Mouse (Mus musculus) mature B cell (primary cell): Measurements from ENCODE around the gene Mrm2.

Source experiments
- in situ Hi-C: fragments of 300-500 bp; cut with MboI; formaldehyde crosslinking; loops from 2 replicates; pipeline ENCODE4 v1.14.3; 2019

Mrm2 gene

DNA sequence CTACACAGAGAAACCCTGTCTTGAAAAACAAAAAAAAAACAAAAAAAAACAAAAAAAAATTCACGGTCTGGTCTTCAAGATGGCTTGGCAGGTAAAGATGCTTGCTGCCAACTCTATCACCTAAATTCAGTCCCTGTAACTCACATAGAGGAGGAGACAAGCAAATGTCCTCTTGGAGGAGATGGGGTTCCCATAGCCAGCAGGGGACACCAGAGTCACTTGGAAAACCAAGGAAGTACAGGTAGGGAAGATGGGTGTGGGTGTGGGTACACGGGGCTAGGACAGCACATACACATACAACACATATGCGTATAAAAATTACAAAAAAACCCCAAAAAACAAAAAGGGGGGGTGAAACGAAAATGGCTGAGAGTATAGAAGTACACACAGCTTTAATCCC is 11.2 kb upstream of the Mrm2 start:
- in situ Hi-C loops, result no loop called here

GRCm38 (mm10) chr5:140339836-140340235 is 8.1 kb upstream of the Mrm2 start:
- in situ Hi-C loops, result loop anchor here (5.0 kb wide), 1 partner anchor 67 kb away; no protein-coding TSS in a partner anchor

DNA sequence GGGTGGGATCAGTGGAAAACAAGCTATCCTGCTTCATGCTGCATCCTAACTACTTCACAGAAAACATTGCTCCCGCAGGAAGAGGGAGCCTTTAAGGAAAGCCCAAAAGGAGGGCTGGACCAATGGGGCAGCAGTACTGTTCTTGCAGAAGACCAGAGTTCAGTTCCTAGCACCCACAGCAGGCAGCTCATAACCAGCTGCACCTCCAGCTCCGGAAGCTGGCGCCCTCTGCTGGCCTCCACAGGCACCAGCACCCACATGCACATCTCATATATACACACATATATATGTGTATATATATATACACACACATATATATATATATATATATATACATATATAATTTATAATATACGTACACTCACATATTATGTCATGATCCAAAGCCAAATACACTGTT is 7.1 kb upstream of the Mrm2 start:
- in situ Hi-C loops, result loop anchor here (5.0 kb wide), 1 partner anchor 69 kb away; no protein-coding TSS in a partner anchor

DNA sequence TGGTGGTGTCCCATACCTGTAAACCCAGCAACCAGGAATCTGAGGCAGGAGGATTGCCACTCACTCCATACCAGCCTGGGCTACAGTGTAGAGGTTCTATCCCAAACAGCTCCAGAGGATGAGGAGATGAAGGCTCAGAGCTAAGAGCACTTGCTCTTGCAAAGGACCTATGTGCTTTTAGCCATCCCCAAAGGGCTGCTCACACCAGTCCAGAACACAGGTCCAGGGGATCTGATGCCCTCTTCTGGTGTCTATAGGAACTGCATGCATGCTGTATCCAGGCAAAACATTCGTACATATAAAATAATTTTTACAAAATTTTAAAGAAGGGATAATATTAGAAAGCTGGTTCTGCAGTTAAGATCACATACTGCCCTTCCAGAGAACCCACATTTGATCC is 5.0 kb upstream of the Mrm2 start:
- in situ Hi-C loops, result loop anchor here (5.0 kb wide), 1 partner anchor 71 kb away; no protein-coding TSS in a partner anchor

DNA sequence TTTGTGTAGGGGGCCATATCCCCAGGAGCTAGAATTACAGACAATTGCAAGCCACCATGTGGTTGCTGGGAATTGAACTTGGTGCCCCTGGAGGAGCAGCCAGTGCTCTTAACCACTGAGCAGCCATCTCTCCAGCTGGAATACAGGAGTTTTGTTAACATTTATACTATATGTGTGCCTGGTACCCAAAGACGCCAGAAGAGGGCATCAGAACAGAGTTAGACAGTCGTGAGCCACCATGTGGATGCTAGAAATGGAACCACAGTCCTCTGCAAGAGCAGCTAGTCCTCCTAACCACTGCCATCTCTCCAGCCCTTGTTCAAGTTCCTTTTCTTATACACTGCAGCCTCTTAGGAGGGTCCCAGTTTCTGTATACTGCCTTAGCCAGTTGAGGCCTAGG is 1.9 kb upstream of the Mrm2 start:
- in situ Hi-C loops, result no loop called here

GRCm38 (mm10) chr5:140332519-140332918 is 821 bp upstream of the Mrm2 start:
- in situ Hi-C loops, result no loop called here

DNA sequence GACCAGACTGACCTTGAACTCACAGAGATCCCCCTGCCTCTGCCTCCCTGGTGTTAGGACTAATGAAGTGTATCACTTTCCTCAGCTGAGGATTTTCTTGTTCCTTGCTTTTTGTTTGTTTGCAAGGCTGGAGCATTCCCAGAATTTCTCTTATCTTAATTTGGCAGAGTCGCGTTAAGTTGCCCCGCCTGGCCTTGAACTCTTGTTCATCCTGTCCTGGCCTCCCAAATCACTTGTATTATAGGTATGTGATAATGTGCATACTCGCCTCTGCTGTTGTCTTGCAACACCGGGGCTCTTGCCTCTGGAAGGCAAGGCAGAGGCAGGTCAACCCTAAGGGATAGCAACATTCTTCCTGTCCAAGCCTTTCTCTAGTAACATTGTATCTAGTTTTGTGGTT is 7.6 kb downstream of the Mrm2 start:
- in situ Hi-C loops, result no loop called here

- in situ Hi-C loops, result no loop called here
Observed at GRCm38 (mm10) chr5:140321756-140322575, 9.7 kb downstream of the Mrm2 start.

- in situ Hi-C loops, result no loop called here
Observed at GRCm38 (mm10) chr5:140321042-140321755, 10.5 kb downstream of the Mrm2 start, which contains the start of the genes Mad1l1 and Nudt1. Gene Mad1l1, minus strand, starts transcription at chr5:140321552. Gene Nudt1, plus strand, starts transcription at chr5:140321656.

GRCm38 (mm10) chr5:140316716-140317115 is 15.0 kb downstream of the Mrm2 start:
- in situ Hi-C loops, result no loop called here

GRCm38 (mm10) chr5:140307602-140308001 is 24.1 kb downstream of the Mrm2 start:
- in situ Hi-C loops, result no loop called here

DNA sequence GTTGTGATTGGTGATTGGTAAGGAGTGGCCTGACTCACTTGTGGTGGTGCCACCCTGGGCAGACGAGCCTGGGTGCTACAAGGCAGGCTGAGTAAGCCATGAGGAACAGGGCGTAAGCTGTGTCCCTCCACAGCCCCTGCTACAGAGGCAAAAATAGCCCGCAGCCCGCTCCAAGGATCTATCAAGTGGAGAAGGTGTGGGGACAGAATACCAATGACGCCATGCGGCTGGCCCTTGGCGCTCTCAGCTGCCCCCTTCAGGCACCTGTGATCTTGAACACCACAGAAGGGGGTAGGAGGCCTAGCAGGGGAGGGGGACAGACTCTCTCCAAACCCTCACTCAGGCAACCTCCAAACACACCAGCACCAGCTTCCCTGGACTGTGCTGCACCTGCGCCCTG is 25.7 kb downstream of the Mrm2 start:
- in situ Hi-C loops, result no loop called here

DNA sequence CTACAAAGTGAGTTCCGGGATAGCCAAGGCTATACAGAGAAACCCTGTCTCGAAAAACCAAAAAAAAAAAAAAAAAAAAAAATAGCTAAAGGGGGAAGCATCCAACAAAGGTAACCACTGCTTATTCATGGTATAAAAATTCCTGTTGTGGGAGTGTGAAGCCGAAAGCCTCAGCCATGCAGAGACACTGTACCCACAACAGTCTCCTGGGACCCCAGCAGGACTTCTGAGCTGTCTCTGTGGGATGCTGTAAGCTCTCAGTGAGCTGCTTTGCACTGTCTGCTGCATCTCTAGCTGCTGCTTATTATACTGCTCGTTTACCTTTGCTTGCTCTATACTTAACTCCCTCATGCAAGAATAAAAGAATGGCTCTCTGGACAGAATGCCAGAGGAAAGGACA is 33.4 kb downstream of the Mrm2 start:
- in situ Hi-C loops, result loop anchor here (25.0 kb wide), 1 partner anchor 461 kb away; the partner anchor contains the start of genes Gm26938 and Psmg3

- in situ Hi-C loops, result loop anchor here (25.0 kb wide), 1 partner anchor 455 kb away; the partner anchor contains the start of genes Gm26938 and Psmg3
Observed at GRCm38 (mm10) chr5:140292152-140292551, 39.5 kb downstream of the Mrm2 start.

DNA sequence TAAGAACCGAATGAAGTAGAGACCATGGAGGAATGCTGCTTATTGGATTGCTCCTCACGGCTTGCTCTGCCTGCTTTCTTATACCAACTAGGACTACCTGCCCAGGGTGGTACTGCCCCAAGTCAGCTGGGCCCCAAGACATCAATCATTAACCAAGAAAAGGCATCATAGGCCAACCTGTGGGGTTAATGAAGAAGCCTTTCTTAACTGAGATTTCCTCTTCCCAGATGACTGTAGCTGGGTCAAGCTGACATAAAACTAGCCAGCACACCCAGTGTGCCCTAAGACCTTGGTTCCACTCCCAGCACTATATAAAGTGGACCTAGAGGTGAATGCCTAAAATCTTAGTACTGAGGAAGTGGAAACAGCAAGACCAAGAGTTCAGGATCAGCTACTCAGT is 42.5 kb downstream of the Mrm2 start:
- in situ Hi-C loops, result loop anchor here (25.0 kb wide), 1 partner anchor 452 kb away; the partner anchor contains the start of genes Gm26938 and Psmg3

GRCm38 (mm10) chr5:140288287-140288686 is 43.4 kb downstream of the Mrm2 start:
- in situ Hi-C loops, result loop anchor here (25.0 kb wide), 1 partner anchor 451 kb away; the partner anchor contains the start of genes Gm26938 and Psmg3

DNA sequence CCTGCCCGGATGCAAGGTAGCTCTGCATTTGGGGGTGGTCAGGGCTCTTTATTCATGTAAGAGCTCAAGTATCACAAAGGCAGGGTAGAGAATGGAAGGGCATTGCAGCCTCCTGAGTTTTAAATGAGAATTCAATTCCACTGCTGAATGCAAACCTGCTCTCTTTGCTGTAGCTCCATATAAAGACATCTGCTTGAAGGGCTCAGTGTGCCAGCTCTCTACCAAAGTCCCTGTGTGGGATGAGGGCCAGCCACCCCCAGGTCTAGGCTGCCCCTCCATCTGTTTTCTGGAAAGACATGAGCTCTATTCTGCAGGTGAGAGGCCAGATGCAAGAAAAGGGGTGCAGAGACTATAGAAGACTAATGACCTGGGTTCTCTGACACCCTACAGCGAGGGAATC is 46.9 kb downstream of the Mrm2 start:
- in situ Hi-C loops, result loop anchor here (25.0 kb wide), 1 partner anchor 447 kb away; the partner anchor contains the start of genes Gm26938 and Psmg3

- in situ Hi-C loops, result loop anchor here (25.0 kb wide), 1 partner anchor 447 kb away; the partner anchor contains the start of genes Gm26938 and Psmg3
Observed at GRCm38 (mm10) chr5:140284011-140284410, 47.7 kb downstream of the Mrm2 start.

DNA sequence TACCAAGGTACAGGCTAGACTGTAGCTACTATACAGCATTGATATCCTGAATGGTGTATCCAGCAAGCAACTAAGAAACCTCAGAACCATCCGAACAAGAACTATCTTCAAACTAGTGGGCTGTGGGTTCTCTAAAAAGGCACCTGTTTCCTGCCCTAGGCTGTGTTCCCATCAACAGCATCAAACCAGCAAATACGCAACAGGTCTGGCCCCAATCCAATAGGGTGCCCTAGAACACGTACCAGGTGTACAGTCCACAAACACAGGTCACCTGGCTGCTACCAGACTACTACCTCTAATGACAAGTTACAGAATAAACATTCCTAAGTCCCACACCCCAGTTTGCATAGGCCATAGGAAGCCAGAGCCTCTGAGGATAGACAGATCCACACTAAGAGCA is 48.8 kb downstream of the Mrm2 start:
- in situ Hi-C loops, result loop anchor here (25.0 kb wide), 1 partner anchor 446 kb away; the partner anchor contains the start of genes Gm26938 and Psmg3

DNA sequence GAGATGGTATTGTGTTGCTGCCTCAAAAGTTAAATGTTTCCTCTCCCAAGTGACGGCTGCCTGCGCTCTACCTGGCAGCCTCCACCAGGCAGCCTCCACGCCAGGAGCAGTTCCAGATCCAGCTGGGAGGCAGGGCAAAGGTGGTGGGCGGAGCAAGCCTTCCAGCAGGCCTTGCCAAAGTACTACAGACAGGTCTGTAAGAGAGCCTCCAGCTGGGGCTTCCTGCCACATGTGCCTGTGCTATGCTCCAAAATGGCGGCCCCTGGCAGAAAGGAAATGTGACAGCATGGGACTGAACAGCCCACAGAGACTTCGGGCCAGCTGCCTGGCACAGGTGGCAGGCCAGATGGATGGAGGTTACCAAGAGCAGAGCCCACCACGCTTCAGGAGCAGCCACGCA is 49.3 kb downstream of the Mrm2 start:
- in situ Hi-C loops, result loop anchor here (25.0 kb wide), 1 partner anchor 445 kb away; the partner anchor contains the start of genes Gm26938 and Psmg3

DNA sequence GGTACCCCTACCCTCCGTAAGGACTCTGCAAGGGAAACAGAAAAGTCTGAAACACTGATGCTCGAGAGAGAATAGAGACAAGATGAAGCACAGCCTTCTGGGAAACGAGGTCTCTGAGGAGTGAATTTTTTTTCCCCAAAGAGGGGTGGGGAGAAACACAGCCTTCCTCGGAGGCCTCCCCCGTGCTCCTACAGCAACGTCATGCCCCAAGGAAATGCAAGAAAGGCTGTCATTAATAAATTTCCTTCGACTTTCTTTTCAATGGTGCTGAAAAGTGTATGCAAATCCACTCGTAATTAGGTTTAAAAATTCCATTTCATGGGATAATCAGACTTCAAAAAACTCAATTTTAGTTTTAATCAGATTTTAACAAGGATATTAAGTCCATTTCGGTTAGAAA is 51.5 kb downstream of the Mrm2 start:
- in situ Hi-C loops, result loop anchor here (25.0 kb wide), 1 partner anchor 443 kb away; the partner anchor contains the start of genes Gm26938 and Psmg3
